Mouse (Mus musculus) MEL (cell line): ENCODE measurements around the gene Tmem206. TPM values are rescaled to one million over a fixed set of nuclear protein-coding genes. Genes with fewer than 3 reads are reported as not detected.

ENCODE experiments used
- DNase-seq: peaks from one replicate; pipeline ENCODE4 v3.0.0; 2011; ENCODE audit warnings: low read depth, low spot score
- H3K27ac ChIP-seq: 2 replicates; pipeline ENCODE4 v1.5.1; 2012; ENCODE audit warnings: low read depth, mild to moderate bottlenecking, control low read depth, low read length, moderate library complexity; ENCODE audit not compliant: control insufficient read depth
- H3K27me3 ChIP-seq, 2 experiments: fragments of 150-350 bp in 1 of 2; sonication (generic) in 1 of 2; 2 replicates each; pipeline ENCODE4 v1.6.1; 2012; ENCODE audit warnings: low read length in 2 of 2, mild to moderate bottlenecking in 2 of 2, improper control_type of control experiment in 1 of 2, moderate library complexity in 1 of 2; ENCODE audit not compliant: insufficient read depth in 2 of 2, control insufficient read depth in 1 of 2
- H3K36me3 ChIP-seq, 2 experiments: 2 replicates each; pipeline ENCODE4 v1.6.1; 2012 to 2014; ENCODE audit warnings: low read length in 2 of 2, improper control_type of control experiment in 1 of 2, inconsistent platforms in 1 of 2, mild to moderate bottlenecking in 1 of 2; ENCODE audit not compliant: insufficient read depth in 2 of 2, control insufficient read depth in 1 of 2
- H3K4me1 ChIP-seq, 2 experiments: fragments of 150-350 bp in 1 of 2; sonication (generic) in 1 of 2; 2 replicates each; pipeline ENCODE4 v1.6.1; 2012; ENCODE audit warnings: low read length in 2 of 2, improper control_type of control experiment in 1 of 2, mild to moderate bottlenecking in 1 of 2; ENCODE audit not compliant: insufficient read depth in 2 of 2, control insufficient read depth in 1 of 2
- H3K4me3 ChIP-seq, 2 experiments: fragments of 150-350 bp in 1 of 2; sonication (generic) in 1 of 2; 2 replicates each; pipeline ENCODE4 v1.5.1; 2012; ENCODE audit warnings: low read depth in 2 of 2, low read length in 2 of 2, mild to moderate bottlenecking in 2 of 2, moderate library complexity in 2 of 2, control low read depth in 1 of 2, improper control_type of control experiment in 1 of 2; ENCODE audit not compliant: control insufficient read depth in 1 of 2, insufficient read depth in 1 of 2
- H3K79me2 ChIP-seq: 2 replicates; pipeline ENCODE4 v1.6.1; 2012; ENCODE audit warnings: mild to moderate bottlenecking, low read length, moderate library complexity; ENCODE audit not compliant: control insufficient read depth, poor library complexity, insufficient read depth
- H3K9ac ChIP-seq: 2 replicates; pipeline ENCODE4 v1.6.1; 2012; ENCODE audit warnings: low read depth, mild to moderate bottlenecking, control low read depth, low read length, moderate library complexity; ENCODE audit not compliant: control insufficient read depth, poor library complexity, severe bottlenecking
- H3K9me3 ChIP-seq: fragments of 150-350 bp; sonication (generic); replicated peaks from 2 replicates; pipeline ENCODE4 v1.6.1; 2012; ENCODE audit warnings: mild to moderate bottlenecking, low read length, improper control_type of control experiment, moderate library complexity; ENCODE audit not compliant: insufficient read depth
- CTCF ChIP-seq, 3 experiments: IDR thresholded peaks in 2 of 3; conservative IDR thresholded peaks in 1 of 3; 2 replicates each; pipeline ENCODE4 v1.5.1; 2011 to 2012; ENCODE audit warnings: low read length in 3 of 3, low read depth in 2 of 3, mild to moderate bottlenecking in 2 of 3, improper control_type of control experiment in 1 of 3, inconsistent platforms in 1 of 3, mixed read lengths in 1 of 3, moderate library complexity in 1 of 3; ENCODE audit not compliant: control insufficient read depth in 1 of 3, insufficient read depth in 1 of 3, poor library complexity in 1 of 3, severe bottlenecking in 1 of 3
- E2F4 ChIP-seq: IDR thresholded peaks from 2 replicates; pipeline ENCODE4 v1.6.1; 2011; ENCODE audit warnings: low read depth, low read length, improper control_type of control experiment, borderline replicate concordance
- EP300 ChIP-seq, 2 experiments: IDR thresholded peaks; 2 replicates each; pipeline ENCODE4 v1.6.1; 2011; ENCODE audit warnings: improper control_type of control experiment in 2 of 2, low read length in 2 of 2, low read depth in 1 of 2, mild to moderate bottlenecking in 1 of 2
- GATA1 ChIP-seq: IDR thresholded peaks from 2 replicates; pipeline ENCODE4 v1.6.1; 2011; ENCODE audit warnings: low read depth, low read length, improper control_type of control experiment
- HCFC1 ChIP-seq: IDR thresholded peaks from 2 replicates; pipeline ENCODE4 v1.6.1; 2012; ENCODE audit warnings: low read depth, mild to moderate bottlenecking, inconsistent platforms, low read length, improper control_type of control experiment, moderate library complexity
- MXI1 ChIP-seq: IDR thresholded peaks from 2 replicates; pipeline ENCODE4 v1.6.1; 2011; ENCODE audit warnings: mild to moderate bottlenecking, low read depth, low read length, improper control_type of control experiment
- NELFE ChIP-seq: IDR thresholded peaks from 2 replicates; pipeline ENCODE4 v1.6.1; 2011; ENCODE audit warnings: low read depth, low read length, improper control_type of control experiment
- POLR2A ChIP-seq, 2 experiments: IDR thresholded peaks; 2 replicates each; pipeline ENCODE4 v1.6.1; 2011 to 2012; ENCODE audit warnings: low read length in 2 of 2, mild to moderate bottlenecking in 2 of 2, control low read depth in 1 of 2, improper control_type of control experiment in 1 of 2, low read depth in 1 of 2, moderate library complexity in 1 of 2; ENCODE audit not compliant: control insufficient read depth in 1 of 2, insufficient read depth in 1 of 2, poor library complexity in 1 of 2
- SIN3A ChIP-seq: IDR thresholded peaks from 2 replicates; pipeline ENCODE4 v1.6.1; 2012; ENCODE audit warnings: low read length, improper control_type of control experiment, inconsistent platforms
- SMC3 ChIP-seq: IDR thresholded peaks from 2 replicates; pipeline ENCODE4 v1.6.1; 2011; ENCODE audit warnings: low read depth, low read length, improper control_type of control experiment
- TCF12 ChIP-seq: IDR thresholded peaks from 2 replicates; pipeline ENCODE4 v1.6.1; 2014; ENCODE audit warnings: low read depth, mild to moderate bottlenecking, inconsistent platforms, low read length, improper control_type of control experiment, moderate library complexity
- UBTF ChIP-seq: IDR thresholded peaks from 2 replicates; pipeline ENCODE4 v1.6.1; 2012; ENCODE audit warnings: low read depth, mild to moderate bottlenecking, inconsistent platforms, low read length, improper control_type of control experiment, moderate library complexity, borderline replicate concordance; ENCODE audit not compliant: insufficient read depth
- USF1 ChIP-seq: IDR thresholded peaks from 2 replicates; pipeline ENCODE4 v1.6.1; 2014; ENCODE audit warnings: low read depth, mild to moderate bottlenecking, inconsistent platforms, low read length, improper control_type of control experiment, moderate library complexity
- USF2 ChIP-seq, 2 experiments: IDR thresholded peaks; 2 replicates each; pipeline ENCODE4 v1.6.1; 2011 to 2012; ENCODE audit warnings: improper control_type of control experiment in 2 of 2, low read length in 2 of 2, borderline replicate concordance in 1 of 2, inconsistent platforms in 1 of 2, low read depth in 1 of 2, mild to moderate bottlenecking in 1 of 2; ENCODE audit not compliant: insufficient read depth in 1 of 2
- ZMIZ1 ChIP-seq: IDR thresholded peaks from 2 replicates; pipeline ENCODE4 v1.6.1; 2012; ENCODE audit warnings: low read depth, mild to moderate bottlenecking, inconsistent platforms, low read length, improper control_type of control experiment, moderate library complexity
- ZNF384 ChIP-seq: IDR thresholded peaks from 2 replicates; pipeline ENCODE4 v1.6.1; 2012; ENCODE audit warnings: low read depth, mild to moderate bottlenecking, inconsistent platforms, low read length, improper control_type of control experiment
- polyA plus RNA-seq, 2 experiments: library from polyadenylated mRNA; stranded (reverse) in 1 of 2; unstranded in 1 of 2; fragments of >175 nt in 1 of 2; fragments of >200 nt in 1 of 2; gene quantifications; 2 replicates each; pipeline versions ENCODE4 v1.2.1 to v1.2.4; 2012; ENCODE audit warnings: low replicate concordance in 2 of 2, low read depth in 1 of 2; ENCODE audit not compliant: insufficient read length in 2 of 2, insufficient read depth in 1 of 2, missing spikeins in 1 of 2
- total RNA-seq: library from RNA; depleted of rRNA; stranded (reverse); fragments of 300-350 nt; gene quantifications from 2 replicates; pipeline ENCODE4 v1.2.3, GENCODE M21; 2012

Tmem206 gene
- total and polyA plus RNA-seq, 3 experiments, result 14.3 to 16.2 TPM; not detected in 1

- peak; percentile 52; the same call in 1 of the 2 replicates for TF ChIP-seq ZNF384
- no peak for TF ChIP-seq UBTF
- DNase-seq, result no peak
- Histone ChIP-seq H3K9me3 (no peaks in the 10 kb centered on the region), H3K4me1 (peaks cover 0 to 17% of the 10 kb centered on the region in 2 experiments; a peak in 3 of 4 replicates), H3K79me2 (peaks cover 1% of the 10 kb centered on the region; the same call in 1 of the 2 replicates), H3K9ac (no peak overlapping the region; the same call in 1 of the 2 replicates), H3K27me3 (no peaks in the 10 kb centered on the region), H3K36me3 (no peaks in the 10 kb centered on the region; a peak in 1 of 4 replicates), H3K4me3 (peak overlapping the region; percentile 51 to 92), H3K27ac (no peak overlapping the region)
These were observed 8.9 kb upstream of the Tmem206 start for GRCm38 (mm10) chr1:191316818-191317217.

GRCm38 (mm10) chr1:191317591-191318196 is 8.0 kb upstream of the Tmem206 start, which contains the start of gene Nenf:
Nenf (minus strand) TSS chr1:191318194.
- Histone ChIP-seq H3K9ac (peak within 1 kb of the TSS; percentile 86), H3K79me2 (peaks cover 1% of the 10 kb centered on the region; the same call in 1 of the 2 replicates), H3K36me3 (no peaks in the 10 kb centered on the region; a peak in 1 of 4 replicates), H3K9me3 (no peaks in the 10 kb centered on the region), H3K27ac (0 out of 2 replicates have a peak within 1 kb of the TSS, but pooled peaks have one; percentile 0), H3K4me3 (peak within 1 kb of the TSS; percentile 51 to 92), H3K27me3 (no peaks in the 10 kb centered on the region), H3K4me1 (peaks cover 0 to 17% of the 10 kb centered on the region in 2 experiments; a peak in 3 of 4 replicates)
- peak; percentile 86 for DNase-seq
- TF ChIP-seq POLR2A (IDR thresholded peaks at IDR 0.05; ENCODE audit: control insufficient read depth in 1 of 2, insufficient read depth in 1 of 2, low read depth in 1 of 2, low read length in 2 of 2, poor library complexity in 1 of 2) (peak; percentile 74 to 94; a peak in 3 of 4 replicates), USF1 (no peak), E2F4 (0 out of 2 replicates have a peak, but pooled peaks have one; percentile 51), EP300 (IDR thresholded peaks at IDR 0.05; ENCODE audit: low read depth in 1 of 2, low read length in 2 of 2) (no peak), USF2 (IDR thresholded peaks at IDR 0.05; ENCODE audit: borderline replicate concordance in 1 of 2, insufficient read depth in 1 of 2, low read depth in 1 of 2, low read length in 2 of 2) (no peak), HCFC1 (peak; percentile 58; the same call in 1 of the 2 replicates), GATA1 (no peak), CTCF (IDR thresholded peaks at IDR 0.05 in 2 of 3, conservative IDR thresholded peaks at IDR 0.05 in 1 of 3; ENCODE audit: control insufficient read depth in 1 of 3, insufficient read depth in 1 of 3, low read depth in 2 of 3, low read length in 3 of 3, poor library complexity in 1 of 3, severe bottlenecking in 1 of 3) (peak in 1 of 3 experiments; percentile 27; a peak in 3 of 6 replicates), SMC3 (peak; percentile 1; the same call in 1 of the 2 replicates), SIN3A (peak; percentile 44; the same call in 1 of the 2 replicates), ZMIZ1 (0 out of 2 replicates have a peak, but pooled peaks have one; percentile 48), NELFE (peak; percentile 83), TCF12 (peak; percentile 13), MXI1 (peak; percentile 41; the same call in 1 of the 2 replicates)
